Comparison of ENCODE assay signal across 22 mouse cellular contexts in the genomic region with DNA sequence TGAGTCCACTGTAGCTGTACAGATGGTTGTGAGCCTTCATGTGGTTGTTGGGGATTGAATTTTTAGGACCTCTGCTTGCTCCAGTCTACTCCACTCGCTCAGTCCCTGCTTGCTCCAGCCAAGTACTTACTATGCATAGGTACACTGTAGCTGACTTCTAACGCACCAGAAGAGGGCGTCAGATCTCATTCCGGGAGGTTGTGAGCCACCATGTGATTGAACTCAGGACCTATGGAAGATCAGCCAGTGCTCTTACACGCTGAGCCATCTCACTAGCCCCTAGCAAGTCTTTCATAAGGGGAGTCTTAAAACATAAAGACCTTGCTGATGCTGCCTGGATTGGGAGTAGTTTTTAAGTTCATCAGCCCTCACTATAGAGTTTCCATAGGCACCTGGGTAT. TPM values are rescaled to one million over a fixed set of nuclear protein-coding genes. Genes with fewer than 3 reads are reported as not detected.
DNase-seq lines count a peak whose midpoint lies in the region; ATAC-seq and TF ChIP-seq lines count a peak whose summit lies in the region.
"Had no signal": no experiment of that assay in that cellular context is flagged by ENCODE, and none has a peak within 500 bp of the region (broad histone marks: within the 10 kb centered on the region; RNA-seq: fewer than 3 reads in every experiment).

No protein-coding gene starts in this region.

- no peak overlapping the region for H3K9ac ChIP-seq in lung, postnatal 0 days (replicated peaks; ENCODE audit: low read depth)
- H3K9ac ChIP-seq in ES-Bruce4 (ENCODE audit: low read depth, poor library complexity, severe bottlenecking): no peak overlapping the region
- H3K9ac ChIP-seq: forebrain, embryonic 13.5 days; forebrain, postnatal 0 days; heart, embryonic 13.5 days; hindbrain, embryonic 15.5 days had no signal

- H3K9me3 ChIP-seq in lung, postnatal 0 days (ENCODE audit: low read length): no peaks in the 10 kb centered on the region
- H3K9me3 ChIP-seq in ES-Bruce4 (replicated peaks; ENCODE audit: control insufficient read depth, insufficient read depth, low read length, poor library complexity, severe bottlenecking): no peaks in the 10 kb centered on the region
- H3K9me3 ChIP-seq: embryonic facial prominence, embryonic 10.5 days; forebrain, embryonic 13.5 days; G1E; hindbrain, embryonic 15.5 days had no signal

- H3K4me2 ChIP-seq in lung, postnatal 0 days (replicated peaks; ENCODE audit: low read depth, low read length): no peak overlapping the region
- H3K4me2 ChIP-seq: forebrain, embryonic 13.5 days; heart, embryonic 13.5 days; hindbrain, embryonic 15.5 days had no signal

- no peak for TF ChIP-seq POLR2A in ES-Bruce4 (IDR thresholded peaks at IDR 0.05; ENCODE audit: insufficient read depth, low read length)

- peaks cover 16% of the 10 kb centered on the region; the same call in 1 of the 2 replicates for H3K36me3 ChIP-seq in lung, postnatal 0 days (ENCODE audit: insufficient read depth, low read length)
- H3K36me3 ChIP-seq in ES-Bruce4 (ENCODE audit: control insufficient read depth, insufficient read depth, low read length, poor library complexity, severe bottlenecking): peaks cover 26% of the 10 kb centered on the region

- H3K27ac ChIP-seq in layer of hippocampus, adult 2 months: peak overlapping the region; percentile 53; the same call in 1 of the 2 replicates
- H3K27ac ChIP-seq in lung, postnatal 0 days (ENCODE audit: low read length): no peak overlapping the region
- H3K27ac ChIP-seq in ES-Bruce4 (ENCODE audit: insufficient read depth, low read length): no peak overlapping the region
- no peak overlapping the region for H3K27ac ChIP-seq in gastrocnemius, adult 2 months
- H3K27ac ChIP-seq: embryonic facial prominence, embryonic 10.5 days; forebrain, embryonic 13.5 days; heart, embryonic 13.5 days; hindbrain, embryonic 15.5 days had no signal

- no peaks in the 10 kb centered on the region for H3K27me3 ChIP-seq in lung, postnatal 0 days (replicated peaks; ENCODE audit: insufficient read depth, low read length)
- no peaks in the 10 kb centered on the region for H3K27me3 ChIP-seq in ES-Bruce4 (ENCODE audit: control insufficient read depth, insufficient read depth, low read length, poor library complexity, severe bottlenecking)
- H3K27me3 ChIP-seq: CH12.LX; forebrain, embryonic 13.5 days; heart, embryonic 13.5 days; hindbrain, embryonic 15.5 days had no signal

- intact Hi-C loops in gastrocnemius, adult 2 months (cut with DNase I): no loop called here

- ATAC-seq in lung, postnatal 0 days: no peak
- ATAC-seq in inflammation-experienced regulatory T-cells, adult 6 months: no peak
- ATAC-seq: activated CD4-positive, CD25-positive, alpha-beta regulatory T cell, adult 4 months; forebrain, embryonic 13.5 days; forebrain, postnatal 0 days had no signal

- no peak for DNase-seq in layer of hippocampus, adult 2 months (ENCODE audit: low spot score in 2 of 2)
- DNase-seq in layer of hippocampus, adult 8-10 months (ENCODE audit: low spot score in 2 of 2): no peak
- DNase-seq in lung, postnatal 0 days (ENCODE audit: low spot score): no peak
- DNase-seq in lung, postnatal 25 days (ENCODE audit: low spot score): no peak
- peak; percentile 75 for DNase-seq in R1 (ENCODE audit: low read depth, low spot score)
- DNase-seq in gastrocnemius, adult 2 months: no peak
- DNase-seq: adrenal gland, postnatal 14 days; cerebellum, adult 11-12 months; cerebellum, adult 9-10 months; cerebellum, postnatal 25 days; forebrain, postnatal 0 days; gastrocnemius, postnatal 25 days; heart, postnatal 36 days had no signal

- no peak for TF ChIP-seq EP300 in lung, postnatal 0 days (IDR thresholded peaks at IDR 0.05)
- TF ChIP-seq EP300 in ES-Bruce4 (IDR thresholded peaks at IDR 0.05; ENCODE audit: insufficient read depth, low read depth, low read length): no peak

- TF ChIP-seq CTCF in layer of hippocampus, adult 2 months (conservative IDR thresholded peaks at IDR 0.05): peak; percentile 28
- 0 out of 2 replicates have a peak, but pooled peaks have one; percentile 6 for TF ChIP-seq CTCF in lung, postnatal 0 days (IDR thresholded peaks at IDR 0.05)
- TF ChIP-seq CTCF in ES-Bruce4 (IDR thresholded peaks at IDR 0.05; ENCODE audit: low read depth, low read length): peak; percentile 42
- TF ChIP-seq CTCF in gastrocnemius, adult 2 months (IDR thresholded peaks at IDR 0.05): no peak

- H3K4me1 ChIP-seq in lung, postnatal 0 days (ENCODE audit: insufficient read depth, low read depth, low read length): no peaks in the 10 kb centered on the region
- peaks cover 1% of the 10 kb centered on the region for H3K4me1 ChIP-seq in ES-Bruce4 (ENCODE audit: control insufficient read depth, insufficient read depth, low read length)
- H3K4me1 ChIP-seq: embryonic facial prominence, embryonic 10.5 days; forebrain, embryonic 13.5 days; heart, embryonic 13.5 days; hindbrain, embryonic 15.5 days had no signal

- H3K4me3 ChIP-seq in layer of hippocampus, adult 2 months: no peak overlapping the region
- no peak overlapping the region for H3K4me3 ChIP-seq in lung, postnatal 0 days (ENCODE audit: low read depth, low read length)
- H3K4me3 ChIP-seq in ES-Bruce4 (ENCODE audit: low read depth, low read length): no peak overlapping the region
- no peak overlapping the region for H3K4me3 ChIP-seq in gastrocnemius, adult 2 months
- H3K4me3 ChIP-seq: embryonic facial prominence, embryonic 10.5 days; forebrain, embryonic 13.5 days; heart, embryonic 13.5 days; hindbrain, embryonic 15.5 days had no signal

- WGBS in lung, postnatal 0 days: 80% methylated on average over 5 of the region's 5 CpGs

RNA-seq across cellular contexts. Expression of gene Aqp11, which starts 18.0 kb away (rescaled TPM):
- total RNA-seq in layer of hippocampus, adult 2 months (2021): 10 to 100 TPM; 37.7 to 38.9 TPM
- total RNA-seq in layer of hippocampus, adult 8-10 months (2022): 10 to 100 TPM; 31.3 to 38.5 (median 34.4) TPM
- 4.2 TPM in 2 replicates for polyA plus RNA-seq in lung, postnatal 0 days (2015; fragmentation: Nextera tagmentation; extraction: Ambion mirVana)
- 4.6 TPM in 2 replicates for polyA plus RNA-seq in ES-Bruce4 (2011; ENCODE audit: insufficient read depth, insufficient read length, low read depth, missing spikeins)
- polyA plus RNA-seq in inflammation-experienced regulatory T-cells, adult 6 months (2017; shearing (Covaris generic)): 1 to 10 TPM in 2 of 3 experiments, under 1 TPM in 1; 0.48 to 1.3 (median 1.1) TPM
- under 1 TPM; 0.81 to 0.89 TPM for total RNA-seq in gastrocnemius, adult 2 months (2021)

RNA-seq across cellular contexts. Expression of gene Clns1a, which starts 23.7 kb away (rescaled TPM):
- total RNA-seq in layer of hippocampus, adult 2 months (2021): 10 to 100 TPM; 91.0 to 94.3 TPM
- total RNA-seq in layer of hippocampus, adult 8-10 months (2022): 10 to 100 TPM; 80.7 to 94.0 (median 88.3) TPM
- 72.0 and 73.3 TPM in 2 replicates for polyA plus RNA-seq in lung, postnatal 0 days (2015; fragmentation: Nextera tagmentation; extraction: Ambion mirVana)
- polyA plus RNA-seq in ES-Bruce4 (2011; ENCODE audit: insufficient read depth, insufficient read length, low read depth, missing spikeins): 150 and 155 TPM in 2 replicates
- polyA plus RNA-seq in inflammation-experienced regulatory T-cells, adult 6 months (2017; shearing (Covaris generic)): 10 to 100 TPM; 86.2 to 95.6 (median 88.7) TPM
- total RNA-seq in gastrocnemius, adult 2 months (2021): 10 to 100 TPM; 29.5 to 35.1 TPM

Comparison
In these comparisons a context has a peak if more than half of its experiments do, and no peak if none do; other contexts are left out.
1. RNA of gene Aqp11, which starts 18.0 kb away (total RNA-seq): 37.7 to 38.9 TPM in layer of hippocampus, adult 2 months and 31.3 to 38.5 TPM in layer of hippocampus, adult 8-10 months; 0.81 to 0.89 TPM in gastrocnemius, adult 2 months; every median in the first group is over 10 times any median in the second.